Mouse (Mus musculus) neural tube, embryonic 14.5 days (tissue): Measurements from ENCODE around the gene Cd6. TPM values are rescaled to one million over a fixed set of nuclear protein-coding genes. Genes with fewer than 3 reads are reported as not detected.
A peak's percentile ranks its signal among the peaks of the same experiment; 100 is the strongest.

Source experiments
- ATAC-seq: fragments of 200-750 bp; cut with Nextera tagmentation; 2 replicates; pipeline ENCODE4 v1.8.0; 2017; ENCODE audit warnings: low read depth, mild to moderate bottlenecking, moderate TSS enrichment, moderate library complexity
- H3K27ac ChIP-seq: fragments of 300-500 bp; sonication (generic); 2 replicates; pipeline ENCODE4 v1.5.1; 2014; ENCODE audit warnings: low read depth, mild to moderate bottlenecking, control low read depth, low read length, moderate library complexity, mixed read lengths
- H3K27me3 ChIP-seq: fragments of 300-500 bp; sonication (generic); 2 replicates; pipeline ENCODE4 v1.6.1; 2014; ENCODE audit warnings: low read length; ENCODE audit not compliant: control insufficient read depth, insufficient read depth
- H3K36me3 ChIP-seq: fragments of 300-500 bp; sonication (generic); 2 replicates; pipeline ENCODE4 v1.6.1; 2014; ENCODE audit warnings: low read length, mixed read lengths; ENCODE audit not compliant: control insufficient read depth, insufficient read depth
- H3K4me1 ChIP-seq: fragments of 300-500 bp; sonication (generic); 2 replicates; pipeline ENCODE4 v1.6.1; 2014; ENCODE audit warnings: low read length; ENCODE audit not compliant: control insufficient read depth, insufficient read depth
- H3K4me2 ChIP-seq: fragments of 300-500 bp; sonication (generic); 2 replicates; pipeline ENCODE4 v1.6.1; 2014; ENCODE audit warnings: mild to moderate bottlenecking, low read depth, low read length, control low read depth
- H3K4me3 ChIP-seq: fragments of 300-500 bp; sonication (generic); 2 replicates; pipeline ENCODE4 v1.5.1; 2014; ENCODE audit warnings: low read depth, low read length, control low read depth, mixed read lengths
- H3K9ac ChIP-seq: fragments of 300-500 bp; sonication (generic); replicated peaks from 2 replicates; pipeline ENCODE4 v1.6.1; 2014; ENCODE audit warnings: low read depth, mild to moderate bottlenecking, control low read depth, low read length, mixed read lengths
- H3K9me3 ChIP-seq: fragments of 300-500 bp; sonication (generic); 2 replicates; pipeline ENCODE4 v1.6.1; 2016; ENCODE audit warnings: low read length; ENCODE audit not compliant: control insufficient read depth
- WGBS: fragments of 180-500 bp; shearing (Covaris S2); extraction: QIAGEN DNeasy Blood & Tissue Kit; methylation state at CpG from one replicate; pipeline ENCODE4 v1.1.7; 2014; 5-methylcytosine and 5-hydroxymethylcytosine counted together
- polyA plus RNA-seq: library from polyadenylated mRNA; unstranded; fragments of >200 nt; fragmentation: Nextera tagmentation; extraction: Ambion mirVana; gene quantifications from 2 replicates; pipeline ENCODE4 v1.2.1, GENCODE M21; 2014

Gene Cd6
- polyA plus RNA-seq, 1 experiment from 2014 or later = not detected

- H3K27ac ChIP-seq = no peak overlapping the region
- 91% methylated on average over 13 of the region's 13 CpGs for WGBS
- peaks cover 14% of the 10 kb centered on the region; the same call in 1 of the 2 replicates for H3K4me1 ChIP-seq
- H3K27me3 ChIP-seq = no peaks in the 10 kb centered on the region
- no peak overlapping the region for H3K4me2 ChIP-seq
- H3K4me3 ChIP-seq = no peak overlapping the region
- no peak overlapping the region for H3K9ac ChIP-seq
- no peak for ATAC-seq
- H3K9me3 ChIP-seq = no peaks in the 10 kb centered on the region
- H3K36me3 ChIP-seq = peaks cover 51% of the 10 kb centered on the region
These were observed 36.5 kb upstream of the Cd6 start for GRCm38 (mm10) chr19:10866351-10866750.

- Histone ChIP-seq H3K9me3 (no peaks in the 10 kb centered on the region), H3K4me1 (no peaks in the 10 kb centered on the region), H3K27ac (no peak overlapping the region), H3K27me3 (no peaks in the 10 kb centered on the region), H3K36me3 (peaks cover 83% of the 10 kb centered on the region), H3K9ac (no peak overlapping the region), H3K4me3 (no peak overlapping the region), H3K4me2 (no peak overlapping the region)
- 53% methylated on average over 21 of the region's 22 CpGs for WGBS
- no peak for ATAC-seq
These were observed 30.2 kb upstream of the Cd6 start for GRCm38 (mm10) chr19:10860072-10860497.

- Histone ChIP-seq H3K4me1 (no peaks in the 10 kb centered on the region), H3K27me3 (no peaks in the 10 kb centered on the region), H3K9me3 (no peaks in the 10 kb centered on the region), H3K9ac (no peak overlapping the region), H3K27ac (no peak overlapping the region), H3K36me3 (peaks cover 49% of the 10 kb centered on the region), H3K4me2 (no peak overlapping the region), H3K4me3 (no peak overlapping the region)
- 38% methylated on average over 2 of the region's 2 CpGs for WGBS
- peak; percentile 25; the same call in 1 of the 2 replicates for ATAC-seq
These were observed 26.7 kb upstream of the Cd6 start for GRCm38 (mm10) chr19:10856520-10856919.

GRCm38 (mm10) chr19:10855422-10855821 lies 25.6 kb upstream of the Cd6 start:
- H3K9ac ChIP-seq = no peak overlapping the region
- no peaks in the 10 kb centered on the region for H3K9me3 ChIP-seq
- ATAC-seq = no peak
- WGBS = 91% methylated on average over 3 of the region's 3 CpGs
- H3K4me2 ChIP-seq = no peak overlapping the region
- peaks cover 38% of the 10 kb centered on the region for H3K36me3 ChIP-seq
- H3K27ac ChIP-seq = no peak overlapping the region
- H3K4me1 ChIP-seq = no peaks in the 10 kb centered on the region
- no peaks in the 10 kb centered on the region for H3K27me3 ChIP-seq
- H3K4me3 ChIP-seq = no peak overlapping the region

GRCm38 (mm10) chr19:10847311-10848087 lies 17.6 kb upstream of the Cd6 start:
- H3K36me3 ChIP-seq = no peaks in the 10 kb centered on the region
- no peaks in the 10 kb centered on the region for H3K4me1 ChIP-seq
- ATAC-seq = no peak; the same call in 1 of the 2 replicates
- H3K27ac ChIP-seq = no peak overlapping the region
- no peak overlapping the region for H3K4me3 ChIP-seq
- 24% methylated on average over 3 of the region's 3 CpGs for WGBS
- H3K4me2 ChIP-seq = no peak overlapping the region
- H3K9me3 ChIP-seq = no peaks in the 10 kb centered on the region
- no peaks in the 10 kb centered on the region for H3K27me3 ChIP-seq
- H3K9ac ChIP-seq = no peak overlapping the region

GRCm38 (mm10) chr19:10846150-10846549 lies 16.3 kb upstream of the Cd6 start:
- Histone ChIP-seq H3K27ac (no peak overlapping the region), H3K4me2 (no peak overlapping the region), H3K9ac (no peak overlapping the region), H3K27me3 (no peaks in the 10 kb centered on the region), H3K36me3 (no peaks in the 10 kb centered on the region), H3K4me1 (no peaks in the 10 kb centered on the region), H3K9me3 (no peaks in the 10 kb centered on the region), H3K4me3 (no peak overlapping the region)
- 55% methylated on average over 7 of the region's 7 CpGs for WGBS
- ATAC-seq = peak; percentile 26; the same call in 1 of the 2 replicates

- Histone ChIP-seq H3K4me3 (no peak overlapping the region), H3K4me2 (no peak overlapping the region), H3K9me3 (no peaks in the 10 kb centered on the region), H3K36me3 (no peaks in the 10 kb centered on the region), H3K27me3 (no peaks in the 10 kb centered on the region), H3K9ac (no peak overlapping the region), H3K4me1 (no peaks in the 10 kb centered on the region), H3K27ac (no peak overlapping the region)
- no peak for ATAC-seq
- WGBS = 80% methylated on average over 3 of the region's 3 CpGs
These were observed 15.6 kb upstream of the Cd6 start for GRCm38 (mm10) chr19:10845454-10845853.

- Histone ChIP-seq H3K9ac (no peak overlapping the region), H3K27ac (no peak overlapping the region), H3K36me3 (no peaks in the 10 kb centered on the region), H3K4me3 (no peak overlapping the region), H3K4me2 (no peak overlapping the region), H3K4me1 (no peaks in the 10 kb centered on the region), H3K27me3 (no peaks in the 10 kb centered on the region), H3K9me3 (no peaks in the 10 kb centered on the region)
- no peak for ATAC-seq
- 89% methylated on average over 5 of the region's 5 CpGs for whole genome bisulfite sequencing
These were observed 14.3 kb upstream of the Cd6 start for GRCm38 (mm10) chr19:10844206-10844605.

GRCm38 (mm10) chr19:10842914-10843313 lies 13.1 kb upstream of the Cd6 start:
- no peak overlapping the region for H3K27ac ChIP-seq
- H3K9me3 ChIP-seq = no peaks in the 10 kb centered on the region
- H3K4me1 ChIP-seq = no peaks in the 10 kb centered on the region
- ATAC-seq = no peak; the same call in 1 of the 2 replicates
- no peak overlapping the region for H3K9ac ChIP-seq
- H3K4me2 ChIP-seq = no peak overlapping the region
- no peaks in the 10 kb centered on the region for H3K27me3 ChIP-seq
- H3K4me3 ChIP-seq = no peak overlapping the region
- H3K36me3 ChIP-seq = no peaks in the 10 kb centered on the region
- WGBS = 55% methylated on average over 24 of the region's 24 CpGs
